Mouse (Mus musculus) thymus, postnatal 36 days (tissue): ENCODE measurements around the gene Aamdc.

Source experiments
- DNase-seq, 2 experiments: peaks; one replicate each; pipeline ENCODE4 v3.0.0; 2022; ENCODE audit warnings: mixed read lengths in 2 of 2

Gene Aamdc

DNA sequence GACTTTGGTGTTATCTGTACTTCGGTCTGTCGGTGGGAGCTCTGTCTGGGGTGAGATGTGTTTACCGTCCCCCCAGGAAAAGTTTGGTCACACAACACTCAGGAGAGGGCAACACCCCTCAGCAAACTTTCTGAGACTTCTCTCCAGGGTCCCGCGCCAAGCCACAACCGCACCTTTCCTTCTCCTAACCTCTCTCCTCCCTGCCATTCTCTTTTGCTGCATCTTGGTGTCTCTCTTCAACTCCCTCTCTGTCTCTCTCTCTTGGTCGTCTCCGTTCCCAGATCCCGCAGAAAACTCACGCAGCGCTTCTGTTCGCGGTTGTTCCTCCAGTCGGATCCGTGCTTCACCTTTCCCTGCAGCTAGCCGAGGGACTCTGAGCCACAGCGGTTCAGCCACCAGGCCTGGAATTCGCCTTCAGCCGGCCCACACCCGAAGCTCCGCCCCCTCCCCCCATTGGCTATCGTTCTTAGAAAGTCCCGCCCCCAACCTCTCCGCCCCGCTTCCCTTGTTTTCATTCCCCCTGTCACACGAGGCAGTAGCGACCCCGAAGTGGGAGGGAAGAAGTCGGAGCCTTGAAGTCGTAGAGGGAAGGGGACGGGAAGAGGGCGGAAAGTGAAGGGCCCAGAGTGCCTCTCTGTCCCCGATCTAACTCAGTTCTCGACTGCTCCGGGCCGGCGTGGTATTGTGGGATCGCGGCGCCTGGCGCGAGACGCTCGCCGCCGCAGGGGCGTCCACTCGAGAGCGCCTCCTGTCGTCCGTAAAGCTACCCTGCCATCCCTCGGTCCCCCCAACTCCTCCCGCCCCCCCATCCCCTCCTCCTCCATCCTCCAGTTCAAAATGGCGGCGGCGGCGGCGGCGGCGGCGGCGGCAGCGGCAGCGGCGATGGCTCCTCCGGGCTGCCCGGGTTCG lies at the start of gene Aamdc, which contains the start of gene Rsf1:
Gene Aamdc (minus strand): TSS at position 431 of the 909 bp plus-strand sequence.
Gene Rsf1 (plus strand): TSS at position 823 of the 909 bp plus-strand sequence.
- peak; percentile 92 to 93 for DNase-seq

DNA sequence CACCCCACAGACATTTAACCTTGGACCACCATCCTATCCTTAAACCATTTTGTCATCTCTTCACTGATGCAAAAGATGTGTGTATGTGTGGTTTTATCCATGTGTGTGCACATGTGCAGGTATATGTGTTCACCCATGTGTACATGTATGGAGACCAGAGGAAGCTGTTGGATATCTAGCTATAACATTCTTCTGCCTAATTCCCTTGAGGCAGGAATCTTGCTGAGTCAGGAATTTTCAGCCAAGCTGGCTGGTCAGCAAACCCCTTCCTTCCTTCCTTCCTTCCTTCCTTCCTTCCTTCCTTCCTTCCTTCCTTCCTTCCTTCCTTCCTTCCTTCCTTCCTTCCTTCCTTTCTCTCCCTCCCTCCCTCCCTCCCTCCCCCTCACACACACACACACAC lies 44.1 kb upstream of the Aamdc start:
- DNase-seq = no peak

DNA sequence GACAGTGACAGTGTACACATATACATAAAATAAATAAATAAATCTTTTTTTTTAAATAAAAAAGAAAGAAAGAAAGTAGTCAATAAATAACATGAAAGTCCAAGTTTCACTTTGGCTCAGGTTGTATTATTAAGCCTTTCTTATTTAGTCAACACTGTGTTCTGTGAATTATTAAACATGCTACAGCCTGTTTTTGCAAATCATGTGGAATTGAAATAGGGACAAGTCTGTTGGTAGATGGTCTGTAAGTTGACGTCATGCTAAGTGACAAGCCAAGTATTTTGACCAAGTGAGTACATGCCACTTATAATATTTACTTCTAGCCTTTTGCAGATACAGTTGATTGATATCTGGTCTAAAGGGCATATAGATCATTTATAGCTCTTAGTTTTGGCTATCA lies 43.4 kb upstream of the Aamdc start:
- DNase-seq = no peak

DNA sequence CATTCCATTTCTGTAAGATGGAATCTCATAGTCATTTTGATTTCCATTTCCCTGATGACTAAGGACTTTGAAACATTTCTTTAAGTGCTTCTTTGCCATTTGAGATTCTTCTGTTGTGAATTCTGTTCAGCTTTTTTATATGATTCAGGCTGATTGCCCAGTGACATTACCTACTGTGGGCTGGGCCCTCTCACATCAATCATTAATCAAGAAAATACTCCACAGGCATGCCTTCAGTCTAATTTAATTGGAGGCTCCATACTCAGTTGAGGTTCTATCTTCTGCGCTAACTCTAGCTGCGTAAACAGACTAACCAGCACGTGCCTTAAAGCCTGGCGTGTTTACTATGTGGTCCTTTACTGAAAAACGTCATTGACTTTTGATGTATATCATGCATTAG lies 42.0 kb upstream of the Aamdc start:
- DNase-seq = no peak

DNA sequence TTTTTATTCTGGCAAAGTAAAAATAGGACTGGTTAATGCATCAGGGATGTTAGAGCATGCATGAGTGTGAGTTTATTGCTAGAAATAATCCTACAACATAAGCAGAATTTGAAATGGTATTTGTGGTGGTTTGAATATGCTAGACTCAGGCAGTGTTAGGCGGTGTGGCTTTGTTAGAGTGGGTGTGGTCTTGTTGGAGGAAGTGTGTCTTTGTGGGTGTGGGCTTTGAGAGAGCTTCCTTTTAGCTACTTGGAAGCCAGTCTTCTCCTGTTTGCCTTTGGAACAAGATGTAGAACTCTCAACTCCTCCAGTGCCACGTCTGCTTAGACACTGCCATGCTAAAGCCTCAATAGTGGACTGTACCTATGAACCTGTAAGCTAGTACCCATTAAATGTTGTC lies 19.3 kb upstream of the Aamdc start:
- no peak for DNase-seq

DNA sequence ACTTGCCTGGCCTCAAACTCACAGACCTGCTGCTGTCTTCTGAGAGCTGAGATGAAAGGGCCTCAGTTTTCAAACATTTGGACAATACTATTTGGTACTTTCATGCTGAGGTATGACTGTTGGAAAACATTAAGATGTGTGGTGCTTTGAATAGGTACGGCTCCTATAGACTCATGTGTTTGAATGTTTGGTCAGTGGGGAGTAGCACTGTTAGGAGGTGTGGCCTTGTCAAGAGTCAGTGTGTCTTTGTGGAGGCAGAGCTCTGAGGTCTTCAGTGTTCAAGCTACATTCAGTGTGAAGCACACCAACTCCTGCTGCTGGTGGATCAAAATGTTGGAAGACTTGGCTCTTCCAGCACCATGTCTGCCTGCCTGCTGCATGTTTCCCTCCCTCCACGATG lies 14.2 kb upstream of the Aamdc start:
- no peak for DNase-seq

DNA sequence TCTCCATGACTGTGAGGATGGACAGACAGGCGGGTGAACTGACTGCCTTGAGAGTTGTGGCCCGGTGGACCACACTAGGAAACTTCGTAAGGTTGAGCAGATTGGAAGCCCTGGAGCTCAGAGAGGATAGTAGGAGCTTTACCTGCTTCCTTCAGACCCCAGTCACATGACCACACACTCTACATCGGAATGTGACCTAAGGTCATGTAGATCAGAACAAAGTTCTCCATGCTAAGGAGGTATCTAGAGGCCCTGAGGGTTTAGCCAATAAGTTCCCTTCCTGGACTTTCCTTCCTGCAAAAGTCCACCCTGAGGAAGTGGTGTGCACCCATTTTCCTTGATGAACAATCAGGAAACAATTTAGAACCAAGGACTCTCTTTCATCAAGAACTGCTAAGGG lies 13.1 kb upstream of the Aamdc start:
- no peak for DNase-seq

DNA sequence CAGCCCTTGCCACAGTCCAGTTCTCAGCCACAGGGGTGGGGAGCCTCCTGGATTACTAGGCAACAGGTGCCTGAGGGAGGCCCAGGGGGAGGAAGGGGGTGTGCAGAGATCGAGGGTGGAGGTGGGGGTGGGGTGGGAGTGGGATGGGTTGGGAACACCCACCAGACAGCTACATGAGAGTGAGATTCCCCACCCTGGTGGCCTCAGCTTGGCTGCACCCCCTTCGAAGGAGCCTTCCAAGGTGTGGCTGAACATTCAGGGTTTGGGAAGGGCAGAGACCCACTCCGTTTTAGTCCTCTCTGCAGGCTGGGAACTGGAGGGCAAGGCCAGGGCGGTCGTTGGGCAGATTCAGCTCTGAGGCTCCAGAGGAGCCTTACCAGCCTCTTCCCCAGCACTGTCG lies 12.0 kb upstream of the Aamdc start:
- no peak for DNase-seq

DNA sequence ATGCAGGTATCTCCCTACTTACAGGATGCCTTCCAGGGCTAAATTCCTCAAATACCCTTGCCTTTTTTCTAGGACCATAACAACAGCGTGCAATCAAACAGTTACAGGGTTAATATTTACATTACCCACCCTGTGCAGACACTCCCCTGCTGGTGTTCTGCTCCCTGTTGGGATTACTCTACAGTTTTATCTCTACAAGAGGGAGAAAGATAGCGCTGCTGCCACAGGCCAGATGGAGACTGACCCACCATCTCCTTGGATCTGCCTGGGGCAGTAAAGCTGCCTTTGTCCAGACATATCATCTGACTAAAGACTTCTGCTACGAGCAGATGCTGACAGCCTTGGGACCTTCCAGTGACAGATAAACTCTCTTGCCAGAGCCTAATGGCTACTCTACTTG lies 11.2 kb upstream of the Aamdc start:
- DNase-seq = no peak

DNA sequence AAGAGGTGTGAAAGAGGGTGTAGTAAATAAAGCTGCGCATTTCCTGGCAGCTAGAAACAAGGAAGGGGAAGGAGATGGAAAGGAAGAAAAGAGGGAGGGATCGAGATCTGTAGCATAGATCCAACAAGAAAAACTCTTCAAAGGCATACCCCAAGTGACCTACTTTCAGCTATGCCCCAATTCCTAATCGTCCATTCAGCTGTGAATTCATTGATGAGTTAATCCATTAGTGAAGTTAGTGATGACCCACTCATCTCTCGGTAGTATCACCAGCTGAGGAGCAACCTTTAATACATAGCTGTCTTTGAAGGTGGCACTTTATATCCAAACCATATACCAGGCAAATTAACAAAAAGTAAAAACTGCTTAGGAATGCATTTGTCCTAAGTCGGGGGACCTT lies 9.2 kb upstream of the Aamdc start:
- DNase-seq = no peak

DNA sequence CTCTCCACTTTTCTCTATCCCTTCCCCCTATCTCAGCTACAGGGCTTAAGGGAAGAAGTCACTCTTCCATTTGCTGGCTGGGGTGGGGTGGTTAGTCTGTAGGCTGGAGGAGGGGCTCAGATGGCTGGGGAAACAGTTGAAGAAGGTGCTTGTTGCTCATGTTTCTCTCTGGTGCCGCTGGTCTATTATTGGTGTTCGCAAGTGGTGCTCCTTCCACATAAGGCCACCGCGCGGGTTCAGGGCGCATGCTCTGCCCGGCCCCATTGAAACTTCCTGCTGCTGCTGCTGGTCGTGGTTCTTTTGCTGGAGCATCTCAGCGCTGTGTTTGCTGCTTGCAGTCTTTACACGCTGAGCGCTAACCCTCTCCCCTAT lies 1.5 kb upstream of the Aamdc start:
- peak; percentile 83 to 88 for DNase-seq

DNA sequence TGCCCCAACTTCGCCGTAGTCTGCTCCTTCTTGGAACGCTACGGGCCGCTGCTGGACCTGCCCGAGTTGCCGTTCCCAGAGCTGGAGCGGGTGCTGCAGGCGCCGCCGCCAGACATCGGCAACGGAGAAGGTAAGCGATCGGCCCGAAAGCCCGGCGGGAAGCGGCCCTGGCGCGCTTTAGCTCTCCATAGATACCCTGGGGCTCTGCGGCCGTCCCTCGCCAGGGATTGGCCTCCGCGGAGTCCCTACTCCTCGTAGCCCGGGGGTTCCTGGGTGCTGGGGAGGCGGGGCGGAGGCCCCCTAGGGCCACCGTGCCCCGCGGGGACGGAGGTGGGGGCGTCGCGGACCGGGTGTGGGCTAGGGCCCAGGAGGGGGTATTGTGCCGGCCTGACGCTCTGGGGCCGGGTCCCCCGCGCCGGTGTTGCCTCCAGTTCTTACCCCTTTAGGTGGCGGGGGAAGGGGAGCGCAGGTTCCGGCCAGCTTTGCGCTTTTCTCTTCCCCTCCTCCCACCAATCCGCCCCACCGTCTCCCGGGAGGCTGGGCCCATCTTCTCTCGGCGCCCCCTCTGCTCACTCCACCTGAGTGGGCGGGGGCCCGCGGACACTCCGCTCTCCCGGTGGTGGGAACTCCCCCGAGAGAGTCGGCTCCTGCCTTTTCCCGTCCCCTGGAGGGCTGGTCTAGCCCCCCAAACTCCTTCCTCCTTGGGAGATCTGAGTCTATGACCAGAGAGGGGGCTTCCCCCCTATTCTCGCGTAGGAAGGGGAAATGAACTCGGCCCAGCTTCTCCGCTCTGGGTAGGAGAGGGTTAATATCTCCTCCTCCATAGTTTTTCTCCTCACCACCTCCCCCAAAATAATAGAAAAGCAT lies 912 bp upstream of the Aamdc start:
- peak; percentile 71 to 76 for DNase-seq

DNA sequence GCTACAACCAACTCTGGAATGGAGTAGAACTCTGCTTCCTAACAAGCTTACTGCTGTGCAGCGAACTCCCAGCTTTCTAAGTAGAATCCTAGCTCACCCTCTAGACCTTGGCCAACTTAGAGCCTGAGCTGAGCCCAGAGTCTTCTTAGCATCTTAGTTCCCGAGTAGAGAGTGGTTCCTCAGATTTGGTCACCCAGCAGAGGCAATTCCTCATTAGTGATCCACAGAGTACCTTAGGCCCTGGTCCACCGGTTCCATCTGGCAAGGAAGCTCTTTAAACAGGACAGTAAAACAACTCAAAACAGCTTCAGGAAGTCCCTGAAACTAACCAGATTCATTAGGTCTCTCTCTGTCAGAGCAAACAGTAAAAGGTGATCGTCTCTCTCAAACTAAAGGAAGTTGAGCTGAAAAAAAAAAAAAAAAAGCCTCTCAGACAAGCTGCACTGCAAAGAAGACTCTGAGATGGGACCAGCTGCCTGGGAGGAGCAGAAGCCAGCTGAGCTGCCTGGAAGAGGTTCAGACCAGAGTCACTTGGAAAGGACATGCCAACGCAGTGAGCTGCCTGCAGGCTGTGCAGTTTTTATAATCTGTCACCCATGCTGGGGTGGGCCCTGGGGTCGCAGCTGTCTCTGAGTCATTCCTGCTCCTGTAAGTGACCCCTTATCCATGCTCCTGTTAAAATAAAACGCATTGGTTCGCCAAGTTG lies 783 bp downstream of the Aamdc start:
- DNase-seq = peak; percentile 31 to 57

DNA sequence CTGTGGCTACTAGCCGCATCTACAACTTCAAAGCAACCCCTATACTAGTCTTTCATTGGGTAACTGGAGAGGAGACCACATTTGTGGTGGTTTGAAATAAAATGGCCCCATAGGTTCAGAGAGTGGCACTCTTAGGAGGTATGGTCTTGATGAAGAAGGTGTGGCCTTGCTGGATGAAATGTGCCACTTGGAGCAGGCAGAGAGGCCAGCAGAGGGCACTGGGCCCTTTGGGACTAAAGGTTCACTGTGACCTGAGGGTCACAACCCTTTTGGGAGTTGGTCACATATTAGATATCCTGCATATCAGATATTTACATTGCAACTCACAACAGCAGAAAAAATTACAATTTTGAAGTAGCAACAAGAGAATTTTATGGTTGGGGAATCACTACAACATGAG lies 8.9 kb downstream of the Aamdc start:
- DNase-seq = no peak

DNA sequence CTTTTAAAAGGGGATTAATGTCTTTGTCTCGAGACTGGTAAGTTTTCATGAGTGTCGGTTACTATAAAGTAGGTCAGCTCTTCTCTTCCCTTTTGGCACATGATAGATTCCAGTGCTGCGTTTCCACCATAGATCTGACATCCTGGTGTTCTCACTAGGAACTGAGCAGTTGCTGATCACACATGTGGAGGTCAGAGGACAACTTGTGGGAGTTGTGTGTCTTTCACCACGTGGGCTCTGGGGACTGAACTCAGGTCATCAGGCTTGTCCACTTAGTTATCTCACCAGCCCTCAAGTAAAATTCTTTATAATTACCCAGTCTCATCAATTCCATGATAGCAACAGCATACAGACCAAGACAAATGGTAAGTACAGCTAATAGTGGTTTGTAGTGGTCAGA lies 9.9 kb downstream of the Aamdc start:
- DNase-seq = no peak

DNA sequence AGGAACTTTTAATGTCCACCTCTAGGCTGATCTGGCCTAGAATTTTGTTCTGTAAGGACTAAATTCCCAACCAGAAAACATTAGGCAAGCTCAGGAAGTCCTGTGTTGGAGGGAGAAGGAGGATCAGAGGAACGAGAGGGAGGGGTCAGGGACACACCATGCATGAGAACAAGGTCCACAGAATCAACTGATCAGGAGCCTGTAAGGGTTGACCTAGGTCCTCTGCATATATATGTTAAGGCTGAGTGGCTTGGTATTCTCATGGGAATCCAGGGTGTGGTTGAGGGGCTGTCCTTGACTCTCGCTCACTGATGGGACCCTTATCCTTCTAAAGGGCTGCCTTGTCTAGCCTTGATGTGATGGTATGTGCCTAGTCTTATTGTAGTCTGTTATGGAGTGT lies 15.7 kb downstream of the Aamdc start:
- no peak for DNase-seq

DNA sequence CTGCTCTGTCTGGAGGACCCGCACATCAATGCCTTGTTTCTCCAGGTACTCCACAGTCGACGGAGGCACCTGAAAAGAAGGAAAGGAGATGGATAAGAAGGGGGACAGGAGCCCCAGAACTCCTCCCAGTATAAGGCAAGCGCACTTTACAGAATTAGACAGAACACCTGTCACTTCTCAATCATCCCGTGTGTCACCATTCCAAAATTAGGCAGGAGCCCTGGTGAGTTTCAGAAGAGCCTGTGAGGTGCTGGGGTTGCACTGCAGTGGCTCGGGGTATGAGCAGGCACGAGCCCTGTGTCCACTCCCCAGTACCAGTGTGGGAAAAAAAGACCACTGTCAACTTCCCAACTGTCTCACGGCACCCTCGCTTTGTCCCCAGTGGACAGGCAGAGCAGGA lies 28.6 kb downstream of the Aamdc start:
- DNase-seq = no peak

DNA sequence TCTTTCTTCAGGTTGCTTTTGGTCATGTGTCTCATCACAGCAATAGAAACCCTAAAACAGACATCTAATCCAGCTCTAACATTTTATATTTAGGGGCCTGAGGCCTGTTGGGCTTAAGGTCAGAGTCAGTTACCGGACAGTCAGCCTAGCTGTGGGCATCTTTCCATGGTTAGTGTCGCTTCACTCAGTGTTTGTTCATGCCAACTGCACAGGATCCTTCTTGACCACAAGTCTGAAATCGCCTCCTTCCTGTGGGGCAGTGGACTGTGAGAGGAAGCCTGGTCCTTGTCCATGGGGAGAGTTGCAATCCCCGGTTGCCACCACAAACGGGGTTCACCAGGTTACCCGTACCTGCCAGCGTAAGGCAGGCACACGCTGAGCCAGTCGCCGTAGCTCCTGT lies 30.0 kb downstream of the Aamdc start:
- DNase-seq = no peak

DNA sequence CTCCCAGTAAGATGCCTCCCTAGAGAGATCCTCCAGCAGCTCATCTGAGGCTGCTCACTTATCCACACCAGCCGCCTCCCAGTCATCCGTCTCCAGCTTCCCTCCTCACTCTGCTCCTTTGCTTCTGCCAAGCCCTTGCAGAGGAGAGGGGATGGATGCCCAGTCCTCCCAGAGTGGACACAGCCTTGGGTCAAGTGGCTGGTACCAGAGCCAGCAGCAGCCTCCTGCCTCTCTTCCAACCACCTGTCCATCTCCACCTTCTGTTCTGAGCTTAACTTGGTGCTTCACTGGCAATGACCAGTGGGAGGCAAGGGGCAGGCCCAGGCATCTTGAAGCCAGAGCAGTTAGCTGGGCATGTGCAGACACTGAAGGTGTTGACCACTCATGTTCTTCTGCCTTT lies 32.8 kb downstream of the Aamdc start:
- no peak for DNase-seq

DNA sequence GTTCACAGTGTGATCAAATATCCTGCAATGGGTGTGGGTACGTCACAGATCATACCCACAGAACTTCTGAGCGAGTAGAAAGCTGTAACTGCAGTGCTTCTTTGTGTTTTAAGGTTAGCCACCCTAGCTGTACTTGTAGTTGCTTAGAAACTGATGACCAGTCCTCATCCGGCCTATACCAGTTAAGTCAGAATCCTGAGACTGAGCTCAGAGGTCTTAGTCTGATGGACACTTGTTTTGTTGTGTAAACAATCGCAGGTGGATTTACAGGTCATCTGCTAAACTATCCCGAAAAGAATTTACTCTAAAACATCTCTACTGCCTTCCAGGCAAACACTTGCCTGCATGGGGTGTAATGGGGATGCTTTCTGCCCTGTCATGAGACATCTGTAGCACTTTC lies 42.7 kb downstream of the Aamdc start:
- DNase-seq = no peak

DNA sequence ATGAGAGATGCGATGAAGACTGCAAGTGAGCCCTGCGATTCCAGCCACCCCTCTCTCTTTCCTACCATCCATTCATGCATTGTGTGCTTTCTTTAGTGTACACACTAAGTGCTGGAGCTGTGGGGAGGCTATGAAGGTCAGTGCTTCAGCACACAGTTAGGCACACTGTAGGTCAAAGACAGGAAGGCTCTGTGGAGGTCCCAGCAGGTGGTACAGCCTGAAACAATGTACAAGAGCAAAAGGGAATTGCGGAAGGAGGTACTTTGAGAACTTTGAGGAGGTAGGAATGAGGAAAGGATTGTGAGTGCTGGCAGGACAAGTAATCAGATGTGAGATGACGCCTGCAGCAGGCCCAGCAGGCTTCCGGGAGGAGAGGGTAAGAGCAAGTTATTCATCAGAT lies 43.8 kb downstream of the Aamdc start:
- no peak for DNase-seq

DNA sequence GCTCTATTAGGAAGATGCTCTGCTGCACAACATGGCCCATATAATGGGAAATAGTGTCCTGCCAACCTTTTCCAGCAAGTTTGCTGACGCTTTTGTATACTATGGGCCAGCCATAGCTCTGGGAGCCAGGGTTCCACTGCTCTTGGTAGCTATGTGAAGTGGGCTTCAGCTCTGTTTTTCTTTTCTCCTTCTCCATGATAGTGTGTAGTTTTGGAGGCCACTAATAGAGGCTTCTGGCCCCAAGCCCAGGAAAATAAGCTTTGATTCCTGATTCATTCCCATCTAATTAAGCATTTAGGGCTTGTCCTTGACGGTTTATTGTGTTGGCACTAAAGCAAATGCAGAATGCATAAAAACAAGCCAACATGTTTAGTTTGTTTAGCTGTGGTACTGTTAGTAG lies 59.4 kb downstream of the Aamdc start:
- DNase-seq = no peak

DNA sequence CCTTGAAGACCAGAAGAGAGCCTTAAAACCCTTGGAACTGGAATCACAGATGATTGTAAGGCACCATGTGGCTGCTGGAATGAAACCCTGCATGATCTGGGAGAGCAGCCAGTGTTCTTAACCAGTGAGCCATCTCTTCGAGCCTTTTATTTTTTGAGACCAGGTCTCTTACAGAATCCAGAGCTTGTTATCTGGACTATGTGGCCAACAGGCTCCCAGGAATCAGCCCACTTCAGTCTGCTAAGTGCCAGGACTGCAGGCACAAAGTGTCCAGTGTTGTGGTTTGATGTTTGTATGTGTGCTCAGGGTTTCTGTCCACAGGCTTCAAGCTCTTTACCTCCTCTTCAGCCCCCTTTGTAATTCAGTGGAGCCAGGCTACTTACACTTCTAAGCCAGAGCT lies 64.5 kb downstream of the Aamdc start:
- no peak for DNase-seq
